Mouse (Mus musculus) ovary, adult 18-20 months (tissue): ENCODE measurements at regions not wholly inside any gene's neighbourhood (a gene's known extent, or its start where the extent isn't known, plus 50 kb on each side); places are given as distances from the start of the nearest gene placed in this dataset.

Source experiments
- DNase-seq: peaks from one replicate; pipeline ENCODE4 v3.0.0; 2022; ENCODE audit warnings: low spot score, mixed read lengths

GRCm38 (mm10) chr2:160421216-160421911, 54.5 kb upstream of the Mafb start:
- DNase-seq, result no peak

DNA sequence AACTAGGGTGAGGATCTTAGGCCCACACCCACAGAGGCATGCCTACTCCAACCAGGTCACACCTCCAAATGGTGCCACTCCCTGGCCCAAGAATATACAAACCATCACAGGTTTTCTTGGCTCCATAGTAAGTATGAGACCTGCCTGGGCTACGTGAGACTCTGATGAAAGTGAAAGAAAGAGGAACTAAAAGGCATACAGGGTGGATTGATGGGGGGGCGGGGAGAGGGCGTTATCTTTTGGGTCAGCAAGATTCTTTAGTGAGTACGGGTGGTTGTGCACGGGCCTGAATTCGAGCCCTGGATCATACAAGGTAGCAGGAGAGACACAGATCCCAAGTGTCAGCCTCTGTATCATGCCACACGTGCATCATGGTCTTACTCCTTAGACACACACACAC, 57.6 kb upstream of the Mafb start:
- no peak for DNase-seq

DNA sequence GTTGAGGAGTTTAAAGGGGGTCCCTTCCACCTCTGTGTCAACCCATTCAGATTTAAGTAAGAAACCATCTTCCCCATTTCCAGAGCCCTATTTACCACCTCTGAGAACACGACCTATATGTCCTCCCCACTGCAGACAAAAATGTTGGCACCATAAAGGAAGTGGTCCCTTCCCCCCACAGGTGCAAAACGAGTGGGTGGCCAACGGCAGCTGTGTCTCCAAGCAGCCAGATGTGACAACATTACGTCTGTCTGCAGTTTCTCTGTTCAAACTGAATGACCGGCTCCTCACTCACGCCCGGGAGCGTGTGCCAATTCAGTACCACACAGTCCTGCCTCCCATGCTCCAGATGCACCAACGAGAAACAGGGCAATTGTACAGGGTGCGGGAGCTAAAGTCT, 60.6 kb upstream of the Mafb start:
- no peak for DNase-seq

DNA sequence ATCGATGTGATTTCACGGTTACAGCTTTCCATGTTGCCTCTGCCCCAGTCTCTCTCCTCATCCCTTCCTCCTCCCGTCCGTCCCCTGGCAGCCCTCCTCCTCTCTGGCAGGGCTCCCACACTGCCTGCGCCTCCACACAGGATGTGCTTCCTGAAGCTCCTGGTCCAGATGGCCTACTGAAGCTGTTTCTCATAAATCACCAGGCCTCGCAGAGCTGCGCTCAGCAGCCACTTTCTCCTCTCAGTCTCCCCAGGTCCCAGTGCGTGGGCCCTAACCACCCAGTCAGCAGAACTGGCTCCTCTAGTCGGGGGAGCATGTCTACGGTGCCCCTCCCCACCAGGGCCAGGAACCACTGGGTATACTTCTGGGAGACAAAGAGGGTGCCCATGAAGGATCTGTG, 66.4 kb upstream of the Mafb start:
- DNase-seq, result peak; percentile 74

- DNase-seq, result no peak
Measured at GRCm38 (mm10) chr2:160434701-160435100, 67.8 kb upstream of the Mafb start.

- no peak for DNase-seq
Measured at GRCm38 (mm10) chr2:160435622-160436021, 68.8 kb upstream of the Mafb start.

GRCm38 (mm10) chr2:160439028-160439427, 72.2 kb upstream of the Mafb start:
- DNase-seq, result no peak

GRCm38 (mm10) chr2:160440236-160440635, 73.4 kb upstream of the Mafb start:
- no peak for DNase-seq

DNA sequence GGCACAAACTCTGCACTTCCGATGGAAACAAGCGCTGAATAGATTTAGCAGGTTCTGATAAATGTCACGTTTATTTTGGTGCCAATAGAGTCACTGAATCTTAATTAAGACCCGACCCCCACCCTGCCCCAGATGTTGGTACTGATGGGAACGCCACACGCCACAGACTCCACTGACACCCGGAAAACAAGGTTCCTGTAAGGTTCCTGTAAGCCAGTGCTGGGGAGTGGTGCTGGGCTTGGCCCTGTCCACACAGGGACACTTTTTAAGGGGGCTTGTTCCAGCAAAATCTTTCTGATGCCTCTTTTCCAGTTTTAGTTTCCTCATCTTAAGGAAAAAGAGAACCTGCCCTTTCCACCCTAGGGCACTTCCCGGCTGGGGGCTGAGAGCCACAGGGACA, 84.2 kb upstream of the Mafb start:
- no peak for DNase-seq

GRCm38 (mm10) chr2:160451481-160452238, 84.8 kb upstream of the Mafb start:
- peak; percentile 76 for DNase-seq

DNA sequence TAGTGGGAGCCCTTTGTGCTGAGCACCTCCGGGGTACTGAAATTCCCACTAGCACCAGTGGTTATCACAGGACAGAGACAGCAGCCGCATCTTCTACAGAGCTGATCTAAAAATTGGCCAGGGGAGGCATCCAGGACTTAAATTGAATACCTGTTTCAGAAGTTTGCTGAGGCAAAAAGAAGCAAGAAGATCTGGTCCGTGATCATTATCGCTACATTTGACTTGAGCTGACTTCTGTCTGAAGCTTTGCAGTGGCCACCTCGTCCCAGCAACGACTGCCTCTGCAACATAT, 85.3 kb upstream of the Mafb start:
- DNase-seq, result no peak

- no peak for DNase-seq
Measured at GRCm38 (mm10) chr2:160452730-160453129, 85.9 kb upstream of the Mafb start.

- DNase-seq, result no peak
Measured at GRCm38 (mm10) chr2:160455617-160456016, 88.8 kb upstream of the Mafb start.

- DNase-seq, result no peak
Measured at GRCm38 (mm10) chr2:160456681-160457080, 89.8 kb upstream of the Mafb start.

DNA sequence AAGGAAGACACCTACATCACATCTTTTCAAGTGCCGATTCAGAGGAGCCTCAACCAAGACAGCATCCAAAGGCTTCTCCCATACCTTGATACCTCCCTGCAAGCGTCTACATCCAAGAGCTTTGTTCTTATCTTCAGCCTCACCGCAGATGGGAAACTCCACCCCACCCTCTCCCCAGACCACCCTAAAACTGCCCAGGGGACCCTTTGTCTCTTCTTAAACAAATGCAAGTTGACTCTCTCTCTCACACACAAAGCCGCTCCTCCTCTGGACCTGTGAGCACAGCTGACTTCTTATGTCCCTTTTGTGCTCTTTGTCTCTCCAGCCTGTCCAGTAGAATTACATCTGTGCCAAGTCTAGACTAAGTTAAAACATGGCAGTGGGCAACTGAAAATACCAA, 104.7 kb upstream of the Mafb start:
- no peak for DNase-seq

DNA sequence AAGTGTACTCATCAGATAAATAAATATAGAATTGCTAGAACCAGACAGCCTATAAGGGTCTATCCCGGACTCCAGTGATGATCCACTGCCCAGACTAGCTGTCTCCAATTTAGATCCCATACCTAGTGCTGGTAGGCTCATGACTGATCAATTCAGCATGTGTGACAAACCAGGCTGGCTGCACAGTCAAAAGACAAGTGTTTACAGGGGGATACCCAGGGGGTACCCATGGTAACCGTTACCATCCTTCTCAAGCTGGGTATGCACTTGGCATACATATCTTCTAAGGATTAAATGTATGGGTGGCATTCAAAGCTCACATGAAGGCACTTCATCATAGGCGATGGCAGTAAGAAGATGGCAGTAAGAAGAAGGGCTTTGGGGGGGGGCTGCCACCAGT, 109.3 kb upstream of the Mafb start:
- DNase-seq, result no peak

DNA sequence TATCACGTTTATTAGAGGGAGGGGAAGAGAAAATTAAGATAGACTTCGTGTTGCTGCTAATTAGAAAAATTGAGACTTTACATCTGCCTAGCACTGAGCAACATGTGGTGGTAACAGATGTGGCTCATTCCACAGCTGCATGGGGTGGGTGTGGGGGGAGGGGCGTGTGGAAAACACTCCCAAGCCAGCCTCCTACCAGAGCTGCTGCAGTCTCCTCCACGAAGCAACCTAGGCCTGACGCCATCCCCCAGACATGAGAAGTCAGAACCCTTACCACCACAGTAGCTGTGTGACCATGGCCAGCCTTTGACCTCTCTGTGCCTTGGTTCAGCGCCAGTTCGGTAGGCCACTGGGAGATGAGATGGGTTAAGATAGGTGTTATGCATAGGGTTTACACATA, 112.4 kb upstream of the Mafb start:
- no peak for DNase-seq

DNA sequence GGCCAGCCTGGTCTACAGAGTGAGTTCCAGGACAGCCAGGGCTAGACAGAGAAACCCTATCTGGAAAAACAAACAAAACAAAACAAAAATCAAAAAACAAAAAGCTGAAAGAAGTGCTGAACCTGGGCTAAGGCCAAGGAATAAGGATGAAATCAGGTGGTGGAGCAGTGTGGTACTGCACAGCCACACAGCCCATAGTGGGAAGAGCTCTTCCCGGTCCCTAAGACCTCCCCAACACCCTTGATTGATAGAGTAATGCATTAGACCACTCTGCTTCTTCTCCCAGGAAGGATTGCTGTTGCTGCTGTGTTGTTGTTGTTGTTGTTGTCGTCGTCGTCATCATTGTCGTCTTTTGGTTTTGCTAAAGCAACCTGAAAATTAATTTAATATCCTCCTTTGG, 118.2 kb upstream of the Mafb start:
- DNase-seq, result no peak

GRCm38 (mm10) chr2:160485515-160485914, 118.7 kb upstream of the Mafb start:
- no peak for DNase-seq

DNA sequence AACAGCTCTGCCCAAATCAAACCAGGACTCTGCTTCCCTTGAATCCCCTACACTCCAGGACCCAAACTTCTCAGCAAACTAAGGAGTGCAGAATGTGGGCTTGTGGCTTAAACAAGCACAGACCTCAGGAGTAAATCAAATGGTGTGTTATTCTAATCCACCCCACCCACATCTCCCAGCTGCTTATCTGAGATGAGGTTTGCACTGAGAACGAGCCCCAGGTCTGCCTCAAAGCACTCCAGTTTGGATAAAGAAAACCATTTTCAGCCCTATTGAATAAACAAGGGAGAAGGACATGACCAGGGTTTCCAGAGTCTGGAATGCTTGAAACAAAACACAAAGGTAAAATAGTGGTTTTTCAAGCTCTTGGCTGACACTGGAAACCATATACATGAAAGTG, 132.9 kb upstream of the Mafb start:
- no peak for DNase-seq

- DNase-seq, result no peak
Measured at GRCm38 (mm10) chr2:160502901-160503300, 136.0 kb upstream of the Mafb start.

GRCm38 (mm10) chr2:160503597-160504393, 136.9 kb upstream of the Mafb start:
- no peak for DNase-seq

DNA sequence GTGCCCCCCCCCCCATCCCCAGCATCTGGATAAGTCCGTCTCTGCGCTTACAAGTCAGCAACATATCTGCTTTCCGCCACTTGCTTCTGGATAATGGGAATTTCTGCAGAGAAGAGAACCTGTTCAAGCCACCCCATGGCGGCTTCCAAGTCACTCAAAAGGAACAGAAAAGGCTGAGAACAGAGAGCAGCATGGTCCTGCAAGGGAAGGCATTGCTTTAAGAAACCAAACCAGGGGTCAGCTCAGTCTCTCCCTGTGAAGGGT, 137.5 kb upstream of the Mafb start:
- no peak for DNase-seq

GRCm38 (mm10) chr2:160507371-160507770, 138.3 kb upstream of the Top1 start:
- no peak for DNase-seq
